Mouse (Mus musculus): ENCODE measurements around the gene Gm10974. TPM values are rescaled to one million over a fixed set of nuclear protein-coding genes. Genes with fewer than 3 reads are reported as not detected.

The Gm10974 gene
- not detected for total RNA-seq (2023)

GRCm38 (mm10) chr7:66365904-66366303 lies at the start of gene Gm10974:
Gene Gm10974, plus strand, starts transcription at chr7:66365905.

GRCm38 (mm10) chr7:66387813-66388521 lies 22.3 kb downstream of the Gm10974 start, which contains the start of gene Lrrk1:
Gene Lrrk1, minus strand, starts transcription at chr7:66388350.

GRCm38 (mm10) chr7:66427437-66428161 lies 61.9 kb downstream of the Gm10974 start, which contains the start of gene Aldh1a3:
Gene Aldh1a3, minus strand, starts transcription at chr7:66427517.

Other genes starting within 250 kb of the Gm10974 start
- 2.8 TPM for gene Lrrk1, start 22.4 kb downstream of the Gm10974 start, total RNA-seq (2023)
- not detected for gene Aldh1a3, start 61.6 kb downstream of the Gm10974 start, total RNA-seq (2023)

All from CD4-positive naive resting alpha-beta T cell, adult 57 days (primary cell).